Mouse (Mus musculus) stomach, postnatal 0 days (tissue): Measurements from ENCODE around the gene Apol7e.
"Not testable (repeated sequence)": the region's sequence is repeated elsewhere in the genome, so short reads cannot be mapped to it uniquely, and the experiment has no call there.

ENCODE experiments used
- CTCF ChIP-seq: IDR thresholded peaks from 2 replicates; pipeline ENCODE4 v1.5.1; 2016; ENCODE audit warnings: antibody characterized with exemption, low read depth, mild to moderate bottlenecking, moderate library complexity
- EP300 ChIP-seq: optimal IDR thresholded peaks from 2 replicates; pipeline ENCODE3; 2016; ENCODE audit warnings: antibody characterized with exemption

DNA sequence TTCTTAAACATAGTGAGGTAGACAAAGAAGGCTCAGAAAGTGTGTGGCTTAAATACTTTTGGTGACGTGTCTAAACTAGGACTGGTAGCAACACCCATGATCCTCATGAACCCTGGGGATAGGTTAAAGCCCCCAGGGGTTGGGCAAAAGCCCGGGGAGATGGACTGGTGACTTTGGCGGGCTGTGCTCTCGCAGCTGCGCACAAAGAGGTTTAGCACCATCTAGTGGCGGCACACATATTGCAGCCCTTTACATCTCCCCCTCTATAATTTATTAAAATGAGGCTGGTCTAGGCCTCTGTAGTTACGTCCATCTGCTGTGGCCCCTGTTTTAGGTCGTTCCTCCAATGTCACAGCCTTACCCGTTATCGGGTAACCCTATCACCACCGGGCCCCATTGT is 14.7 kb upstream of the Apol7e start:
- not testable (repeated sequence) for TF ChIP-seq EP300
- TF ChIP-seq CTCF, result peak; percentile 71
